Mouse (Mus musculus) lung, postnatal 4 days (tissue): ENCODE data around the gene Slc12a9.

Experiments used
- DNase-seq, 2 experiments: peaks; one replicate each; pipeline ENCODE4 v3.0.0; 2021

Slc12a9 gene

DNA sequence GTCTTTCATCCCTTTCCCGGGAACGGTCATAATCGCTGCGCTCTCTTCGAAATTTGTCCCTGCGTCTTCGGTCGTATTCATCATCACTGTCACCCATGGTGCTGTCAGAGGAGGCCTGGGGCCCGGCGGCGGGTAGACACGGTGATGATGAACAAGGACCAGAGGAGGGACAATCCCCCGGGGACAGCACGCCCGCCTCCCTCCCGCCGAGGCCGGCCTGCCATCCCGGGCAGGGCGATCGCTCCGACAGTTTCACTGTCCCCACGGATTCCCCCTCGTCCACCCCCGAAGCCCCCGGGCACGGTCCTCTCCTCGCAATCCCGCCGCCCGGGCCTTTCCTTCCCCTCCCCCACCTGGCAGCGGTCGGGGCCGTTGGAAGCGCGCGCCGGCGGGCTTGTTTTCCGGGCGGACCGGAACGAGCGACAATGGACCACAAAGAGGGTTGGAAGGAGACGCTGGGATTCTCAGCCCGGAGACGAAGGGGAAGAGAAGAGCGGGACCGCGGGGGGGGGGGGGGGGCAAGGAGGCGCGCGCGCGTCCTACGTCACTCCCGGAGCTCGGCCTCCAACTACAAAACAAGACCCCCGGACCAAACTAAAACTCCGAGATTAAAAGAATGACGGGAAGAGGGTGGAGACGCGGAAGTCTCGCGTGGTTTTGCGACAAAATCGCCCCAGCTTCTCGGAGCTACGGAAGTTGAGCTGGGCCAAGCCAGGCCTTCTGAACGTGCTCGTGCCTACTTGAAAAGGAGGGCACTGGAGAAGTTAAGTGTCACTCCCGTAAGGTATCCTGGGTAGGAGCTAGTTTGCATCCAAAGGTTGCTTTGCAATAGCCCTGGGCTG lies 26.1 kb downstream of the Slc12a9 start, which contains the start of gene Srrt:
Gene Srrt (minus strand): TSS at position 604 of the 842 bp plus-strand sequence.
- DNase-seq = peak; percentile 93 to 96

DNA sequence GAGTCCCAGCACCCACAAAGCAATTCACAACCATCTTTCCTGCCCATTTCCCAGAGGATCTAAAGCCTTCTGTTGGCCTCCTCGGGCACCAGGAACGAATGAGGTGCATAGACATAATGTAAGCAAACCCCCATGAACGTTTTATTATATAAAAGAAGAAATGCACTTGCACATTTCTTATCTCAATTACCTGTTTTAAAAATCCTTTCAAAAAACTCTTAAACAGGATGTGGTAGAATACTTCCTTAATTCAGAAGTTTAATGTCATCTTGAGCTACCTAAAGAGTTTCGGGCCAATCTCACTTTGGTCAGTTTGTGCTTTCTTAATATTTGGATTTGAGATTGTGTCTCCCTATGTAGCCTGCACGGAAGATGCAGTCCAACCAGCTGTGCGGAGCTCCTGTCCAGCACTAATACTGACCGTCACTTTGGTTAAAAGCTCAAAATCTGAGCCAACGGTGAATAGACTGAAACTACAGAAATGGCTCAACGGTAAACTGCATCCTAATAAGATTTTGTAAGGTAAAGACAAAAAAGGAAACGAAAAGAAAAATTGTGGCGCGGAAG lies 26.9 kb downstream of the Slc12a9 start:
- no peak for DNase-seq

DNA sequence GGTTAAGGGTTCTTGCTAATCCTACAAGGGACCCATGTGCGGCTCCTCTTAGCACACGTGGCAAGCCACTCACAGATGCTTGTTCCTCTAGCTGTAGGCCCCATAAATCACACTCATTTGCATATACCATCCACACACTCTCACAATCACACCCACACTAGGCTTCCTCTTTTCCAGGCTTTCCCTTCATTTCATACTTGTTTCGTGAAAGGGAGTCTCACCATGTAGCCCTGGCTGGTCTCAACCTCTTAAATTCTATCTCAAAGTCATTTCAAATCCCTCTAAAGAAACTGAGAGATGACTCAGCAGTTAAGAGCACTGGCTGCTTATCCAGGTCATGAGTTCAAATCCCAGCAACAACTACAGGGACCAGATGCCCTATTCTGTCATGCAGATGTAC lies 27.6 kb downstream of the Slc12a9 start:
- DNase-seq = no peak

DNA sequence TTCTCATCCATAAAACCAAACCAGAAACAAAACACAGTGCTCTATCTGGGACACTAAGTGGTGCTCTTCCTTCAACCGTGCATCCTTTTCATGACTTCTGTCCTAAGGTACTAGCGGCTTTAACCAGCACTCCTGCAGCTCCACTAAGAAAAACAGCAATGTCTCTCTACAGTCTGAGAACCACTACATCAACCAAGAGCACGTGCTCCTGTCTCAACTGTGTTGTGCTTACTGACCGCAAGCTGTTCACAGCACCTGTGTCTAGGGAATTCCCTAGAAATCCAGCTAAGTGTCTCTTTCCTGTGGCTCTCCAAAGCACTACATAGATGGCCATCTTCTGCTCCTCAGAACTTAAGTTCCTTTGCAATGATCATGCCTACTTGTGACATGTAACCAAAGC lies 28.6 kb downstream of the Slc12a9 start:
- DNase-seq = no peak

DNA sequence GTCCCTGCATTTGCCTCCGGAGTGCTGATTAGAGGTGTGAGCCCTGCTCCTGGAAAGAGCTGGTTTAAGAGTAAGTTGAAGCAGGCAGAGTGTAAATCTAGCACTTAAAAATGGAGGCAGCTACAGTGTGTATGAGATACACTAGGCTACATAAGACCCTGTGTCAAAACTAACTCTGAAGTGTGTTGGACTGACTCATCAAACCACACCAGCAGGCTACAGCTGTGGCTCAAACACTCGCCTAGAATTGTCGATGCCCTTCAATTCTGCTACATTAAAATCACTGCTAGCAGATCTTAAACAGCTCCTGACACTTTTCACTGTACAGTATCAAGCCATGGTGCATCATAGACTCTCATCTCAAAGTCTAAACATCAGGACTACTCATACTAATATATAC lies 29.2 kb downstream of the Slc12a9 start:
- no peak for DNase-seq

DNA sequence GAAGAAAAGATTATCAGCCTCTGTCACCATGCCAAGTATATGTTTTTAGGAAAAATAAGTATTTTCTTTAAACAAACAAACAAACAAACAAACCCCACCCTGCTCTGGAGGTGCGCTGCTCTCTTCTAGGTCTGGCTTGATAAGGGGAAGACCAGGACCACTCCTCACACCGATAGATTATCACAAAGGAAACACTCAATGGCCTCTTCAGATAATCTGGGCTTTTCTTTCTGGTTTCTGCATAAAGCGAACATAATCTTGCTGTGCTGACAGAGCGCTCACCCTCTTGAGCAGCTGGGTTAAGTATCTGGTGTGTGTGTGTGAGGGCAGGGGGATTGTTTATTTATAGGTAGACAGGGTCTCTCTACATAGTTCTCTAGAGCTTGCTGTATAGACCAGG lies 29.8 kb downstream of the Slc12a9 start:
- DNase-seq = no peak

DNA sequence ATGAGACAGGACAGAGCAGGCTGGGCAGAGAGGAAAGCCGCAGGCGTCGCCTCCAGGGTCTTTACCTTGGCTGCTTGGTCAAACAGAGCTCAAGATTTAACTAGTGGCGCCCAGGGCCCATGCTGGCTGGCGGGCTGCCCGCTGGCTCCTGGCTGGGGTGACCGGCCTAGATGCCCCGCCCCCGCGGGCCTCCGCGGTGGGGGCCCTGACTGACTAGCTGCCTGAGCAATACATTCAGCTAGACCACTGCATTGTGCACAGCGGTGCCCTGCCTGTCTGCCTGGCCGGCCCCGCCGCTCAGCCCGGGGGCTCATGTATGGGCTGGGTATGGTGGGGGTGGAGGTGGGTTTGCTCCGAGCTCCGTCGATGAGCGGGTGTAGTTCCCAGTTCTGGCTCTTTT lies 32.1 kb downstream of the Slc12a9 start:
- DNase-seq = peak in 1 of 2 experiments; percentile 56

DNA sequence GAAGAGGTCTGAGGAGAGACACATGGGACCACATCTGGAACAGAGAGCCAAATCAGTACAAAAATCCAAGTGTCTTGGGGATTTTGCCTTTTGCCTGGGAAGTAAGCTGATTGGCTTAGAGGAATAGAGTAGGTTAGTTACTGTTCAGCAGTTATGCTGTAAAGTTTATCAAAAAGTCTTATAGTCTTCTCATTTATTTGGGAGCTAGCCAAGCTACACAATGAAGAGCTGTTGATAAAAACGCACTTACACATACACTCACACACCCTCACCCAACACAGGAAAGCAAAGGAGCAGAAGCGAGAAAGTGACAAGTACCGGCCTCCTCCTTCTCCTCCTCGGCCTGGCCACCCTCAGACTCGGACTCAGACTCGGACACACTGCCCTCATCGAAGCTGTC lies 34.2 kb downstream of the Slc12a9 start:
- DNase-seq = no peak

DNA sequence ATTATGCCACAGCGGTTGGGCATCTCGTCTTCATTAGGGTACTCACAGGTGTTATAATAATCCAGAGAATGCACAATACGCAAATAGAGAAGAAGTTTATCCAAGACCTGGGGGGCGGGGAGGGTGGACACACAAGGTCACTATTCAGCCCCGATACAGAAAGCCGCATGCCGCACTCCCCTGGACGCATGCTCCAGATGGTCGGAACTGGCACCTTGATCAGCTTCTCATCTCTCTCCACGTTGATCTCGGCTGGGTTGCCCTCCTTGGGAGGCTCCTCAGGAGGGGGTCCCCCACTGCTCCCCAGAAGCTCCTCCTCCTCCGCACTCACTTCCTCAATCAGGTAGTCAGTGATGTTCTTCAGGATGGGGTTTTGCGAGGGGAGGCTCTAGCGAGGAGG lies 36.3 kb downstream of the Slc12a9 start:
- no peak for DNase-seq

DNA sequence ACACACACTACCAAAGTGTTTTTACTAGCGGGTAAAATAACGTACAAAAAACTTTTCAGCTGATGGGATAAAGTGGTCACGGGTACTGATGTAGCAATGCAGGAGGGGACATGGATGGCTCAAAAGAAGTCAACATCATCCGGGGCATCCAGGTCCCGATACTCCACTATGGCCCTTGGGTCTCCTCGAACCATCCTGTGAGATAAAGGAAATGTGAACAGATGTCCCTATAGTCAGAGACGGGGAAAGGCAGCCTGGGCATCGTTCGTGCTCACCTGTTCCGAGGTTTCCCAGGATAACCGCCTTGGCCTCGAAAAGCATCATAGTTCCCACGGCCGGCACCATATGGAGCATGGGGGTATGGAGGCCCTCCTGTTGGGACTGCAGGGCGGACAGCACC lies 37.7 kb downstream of the Slc12a9 start:
- DNase-seq = no peak

DNA sequence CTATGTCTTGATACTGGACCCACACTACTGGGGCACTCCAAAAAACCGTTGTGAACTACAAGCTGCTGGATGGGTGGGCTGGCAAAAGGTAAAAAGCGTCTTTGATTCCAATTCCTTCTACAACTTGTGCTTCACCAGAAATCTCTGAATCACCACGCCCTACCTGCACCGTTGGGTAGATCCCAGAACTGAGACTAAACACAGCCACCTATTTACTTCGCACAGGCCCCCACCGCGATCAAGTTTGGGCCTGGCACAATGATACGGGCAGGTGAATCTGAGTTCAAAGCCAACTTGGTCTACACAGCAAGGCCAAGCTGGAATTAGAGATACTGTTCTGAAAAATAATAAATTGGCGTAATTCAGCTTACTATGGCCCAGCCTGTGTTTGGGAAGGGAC lies 38.1 kb downstream of the Slc12a9 start:
- no peak for DNase-seq

DNA sequence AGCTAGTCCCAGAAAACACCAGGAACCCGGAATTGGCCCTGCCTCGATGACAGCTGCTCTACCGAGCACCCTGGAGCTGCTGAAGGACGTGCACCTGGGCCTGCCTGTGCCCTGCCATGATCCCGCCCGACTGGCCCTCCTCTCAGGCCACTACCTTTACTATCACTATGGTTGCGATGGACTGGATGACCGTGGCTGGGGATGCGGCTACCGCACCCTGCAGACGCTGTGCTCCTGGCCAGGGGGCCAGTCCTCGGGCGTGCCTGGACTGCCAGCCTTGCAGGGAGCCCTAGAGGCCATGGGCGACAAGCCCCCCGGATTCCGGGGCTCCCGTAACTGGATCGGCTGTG lies 38.7 kb downstream of the Slc12a9 start:
- DNase-seq = no peak

DNA sequence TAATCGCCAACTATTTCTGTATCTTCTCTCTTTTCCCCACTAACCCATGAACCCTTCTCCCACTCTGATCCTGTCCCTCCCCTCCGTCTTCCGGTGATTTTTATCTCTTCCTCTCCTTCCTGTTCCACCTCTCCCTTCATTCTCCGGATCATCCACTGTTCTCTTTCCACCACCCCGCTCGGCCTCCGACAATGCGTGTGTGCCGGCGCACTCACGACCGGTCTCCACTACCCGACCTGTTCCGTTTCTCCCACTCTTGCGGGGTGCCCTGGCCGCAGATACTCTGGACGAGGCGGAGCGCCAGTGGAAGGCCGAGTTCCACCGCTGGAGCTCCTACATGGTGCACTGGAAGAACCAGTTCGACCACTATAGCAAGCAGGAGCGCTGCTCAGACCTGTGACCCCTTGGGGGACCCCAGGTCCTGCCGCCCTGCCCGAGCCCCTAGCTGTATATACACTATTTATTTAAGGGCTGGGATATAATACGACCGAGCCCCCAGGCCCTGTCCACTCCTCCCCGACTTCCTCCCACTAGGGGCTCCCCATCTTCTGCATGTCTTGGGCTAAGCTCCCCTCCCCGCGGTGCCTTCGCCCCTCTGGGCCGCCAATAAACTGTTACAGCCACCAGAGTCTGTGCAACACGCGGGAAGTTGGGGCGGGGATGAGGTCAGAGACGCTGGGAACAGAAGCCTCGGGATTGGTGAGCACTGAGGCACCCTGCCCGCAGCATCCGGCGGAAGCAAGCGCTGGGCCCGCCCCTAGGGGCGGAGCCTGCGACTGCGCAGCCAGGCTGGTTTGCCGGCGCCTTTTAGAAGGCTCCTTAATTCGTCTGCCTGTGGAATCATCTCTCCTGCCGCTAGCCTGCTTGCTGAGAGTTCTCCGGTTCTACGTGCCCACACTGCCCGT lies 39.3 kb downstream of the Slc12a9 start, which contains the start of gene Ufsp1:
Gene Ufsp1 (plus strand): TSS at position 791 of the 905 bp plus-strand sequence.
- DNase-seq = peak; percentile 96 to 97

DNA sequence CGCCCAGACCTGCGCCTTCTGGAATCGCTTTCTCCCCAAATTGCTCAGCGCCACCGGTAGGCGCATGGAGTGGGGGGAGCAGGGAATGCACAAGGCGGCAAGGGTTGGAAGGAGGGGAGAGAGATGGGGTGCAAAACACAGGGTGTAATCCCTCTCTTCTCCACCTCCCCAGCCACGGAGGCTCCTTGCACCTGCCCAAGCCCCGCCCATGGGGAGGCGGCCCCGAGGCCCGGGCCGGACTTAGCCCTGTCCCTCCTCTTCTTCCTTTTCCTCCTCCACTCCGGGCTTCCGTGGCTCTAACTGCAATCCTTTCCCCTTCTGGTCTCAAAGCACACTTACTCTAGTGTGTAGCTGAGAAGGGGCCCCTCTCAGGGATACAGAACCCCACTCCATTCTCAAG lies 40.1 kb downstream of the Slc12a9 start:
- peak; percentile 85 to 87 for DNase-seq

DNA sequence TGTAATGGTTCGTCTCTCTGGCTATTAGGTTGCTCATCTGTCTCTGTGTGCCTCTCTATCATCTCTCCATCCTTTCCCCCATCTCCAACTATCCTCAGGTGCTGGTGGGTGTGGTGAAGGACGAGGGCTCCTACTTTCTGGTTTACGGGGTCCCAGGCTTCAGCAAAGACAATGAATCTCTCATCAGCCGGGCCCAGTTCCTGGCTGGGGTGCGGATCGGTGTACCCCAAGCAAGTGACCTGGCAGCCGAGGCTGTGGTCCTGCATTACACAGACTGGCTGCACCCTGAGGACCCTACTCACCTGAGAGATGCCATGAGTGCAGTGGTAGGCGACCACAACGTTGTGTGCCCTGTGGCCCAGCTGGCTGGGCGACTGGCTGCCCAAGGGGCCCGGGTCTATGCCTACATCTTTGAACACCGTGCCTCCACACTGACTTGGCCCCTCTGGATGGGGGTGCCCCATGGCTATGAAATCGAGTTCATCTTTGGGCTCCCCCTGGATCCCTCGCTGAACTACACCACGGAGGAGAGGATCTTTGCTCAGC lies 41.9 kb downstream of the Slc12a9 start:
- DNase-seq = no peak

DNA sequence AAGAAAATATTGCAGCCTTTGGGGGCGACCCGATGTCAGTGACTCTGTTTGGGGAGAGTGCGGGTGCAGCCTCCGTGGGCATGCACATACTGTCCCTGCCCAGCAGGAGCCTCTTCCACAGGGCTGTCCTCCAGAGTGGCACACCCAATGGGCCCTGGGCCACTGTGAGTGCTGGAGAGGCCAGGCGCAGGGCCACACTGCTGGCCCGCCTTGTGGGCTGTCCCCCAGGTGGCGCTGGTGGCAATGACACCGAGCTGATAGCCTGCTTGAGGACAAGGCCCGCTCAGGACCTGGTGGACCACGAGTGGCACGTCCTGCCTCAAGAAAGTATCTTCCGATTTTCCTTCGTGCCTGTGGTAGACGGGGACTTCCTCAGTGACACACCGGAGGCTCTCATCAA lies 42.7 kb downstream of the Slc12a9 start:
- DNase-seq = peak; percentile 80 to 81

DNA sequence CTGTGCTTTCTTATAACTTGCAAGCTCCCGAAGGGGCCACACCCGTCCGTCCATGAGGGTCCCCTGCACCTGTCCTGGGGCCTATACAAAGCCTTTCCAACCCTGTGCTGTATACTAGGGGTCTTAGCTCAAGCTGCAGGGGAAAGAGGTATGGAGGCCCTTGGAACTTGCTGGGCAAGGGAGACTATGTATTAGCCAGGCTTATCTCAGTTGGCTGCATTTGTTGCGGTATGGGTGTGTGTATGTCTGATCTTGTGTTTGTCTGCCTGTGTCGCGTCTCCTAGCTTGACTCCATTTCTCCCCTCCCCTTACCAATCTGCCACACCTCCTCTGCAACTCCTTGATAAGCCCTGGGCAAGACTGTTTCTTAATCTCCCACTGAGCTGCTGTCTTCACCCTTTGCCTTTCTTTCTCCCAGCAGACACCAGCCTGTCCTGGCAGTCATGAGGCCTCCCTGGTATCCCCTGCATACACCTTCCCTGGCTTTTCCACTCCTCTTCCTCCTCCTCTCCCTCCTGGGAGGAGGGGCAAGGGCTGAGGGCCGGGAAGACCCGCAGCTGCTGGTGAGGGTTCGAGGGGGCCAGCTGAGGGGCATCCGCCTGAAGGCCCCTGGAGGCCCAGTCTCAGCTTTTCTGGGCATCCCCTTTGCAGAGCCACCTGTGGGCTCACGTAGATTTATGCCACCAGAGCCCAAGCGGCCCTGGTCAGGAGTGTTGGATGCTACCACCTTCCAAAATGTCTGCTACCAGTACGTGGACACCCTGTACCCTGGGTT lies 43.6 kb downstream of the Slc12a9 start:
- no peak for DNase-seq

DNA sequence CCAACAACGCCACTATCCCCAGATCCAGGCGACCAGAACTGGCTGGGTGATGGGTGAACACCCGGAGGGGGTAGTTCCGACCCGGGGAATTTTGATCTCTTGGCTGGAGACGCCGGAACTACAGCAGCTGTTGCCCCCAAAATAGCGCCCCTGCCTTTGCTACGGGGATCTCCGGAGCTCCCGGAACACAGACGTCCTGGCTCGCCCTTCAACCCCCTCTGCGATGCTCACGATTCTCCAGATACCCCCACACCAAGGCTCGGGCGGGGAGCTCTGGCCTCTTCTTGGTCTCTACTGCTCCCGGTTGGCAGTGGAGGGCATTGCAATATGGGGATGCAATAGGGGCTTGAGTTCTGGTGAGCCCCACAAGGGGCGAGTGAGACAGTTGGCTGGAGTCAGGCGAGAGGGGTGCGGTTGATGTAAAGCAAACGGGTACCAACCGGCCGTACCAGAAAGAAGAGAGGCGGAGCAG lies 44.4 kb downstream of the Slc12a9 start:
- DNase-seq = peak; percentile 52 to 54

DNA sequence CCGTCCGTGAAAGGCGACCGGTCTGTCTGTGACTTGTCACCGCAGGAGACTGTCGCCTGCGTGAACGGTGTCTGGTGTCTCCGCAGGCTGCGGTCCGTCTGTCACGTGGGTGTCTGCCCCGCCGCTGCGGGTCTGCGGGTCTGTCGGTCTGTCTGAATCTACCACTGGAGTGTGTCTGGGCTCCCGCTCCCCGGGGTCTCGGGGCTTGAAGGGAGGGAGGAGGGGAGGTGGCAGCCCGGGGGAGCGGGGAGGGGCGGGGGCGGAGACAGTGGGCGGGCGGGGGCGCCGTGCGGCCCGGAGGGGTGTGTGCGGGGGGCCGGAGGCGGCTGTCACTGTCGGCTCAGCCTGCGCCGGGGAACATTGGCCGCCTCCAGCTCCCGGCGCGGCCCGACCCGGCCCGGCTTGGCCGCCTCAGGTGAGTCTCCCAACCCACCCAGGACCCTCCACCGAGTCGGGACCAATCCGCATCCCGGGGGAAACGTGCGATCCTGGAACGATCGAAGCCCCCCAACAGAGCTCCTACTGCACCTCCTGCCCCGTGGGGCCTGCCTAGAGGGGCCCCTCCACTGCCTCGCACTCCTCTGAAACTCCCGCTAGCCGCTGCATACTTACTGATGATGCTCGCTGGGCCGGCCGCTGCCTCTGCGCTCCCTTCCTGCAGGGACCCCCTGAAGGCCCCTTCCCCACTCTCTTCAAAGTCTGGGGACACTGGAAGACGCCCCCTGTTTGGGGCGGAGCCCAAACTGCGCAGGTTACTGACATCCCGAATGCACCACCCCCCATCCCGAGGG lies 45.2 kb downstream of the Slc12a9 start:
- DNase-seq = no peak

DNA sequence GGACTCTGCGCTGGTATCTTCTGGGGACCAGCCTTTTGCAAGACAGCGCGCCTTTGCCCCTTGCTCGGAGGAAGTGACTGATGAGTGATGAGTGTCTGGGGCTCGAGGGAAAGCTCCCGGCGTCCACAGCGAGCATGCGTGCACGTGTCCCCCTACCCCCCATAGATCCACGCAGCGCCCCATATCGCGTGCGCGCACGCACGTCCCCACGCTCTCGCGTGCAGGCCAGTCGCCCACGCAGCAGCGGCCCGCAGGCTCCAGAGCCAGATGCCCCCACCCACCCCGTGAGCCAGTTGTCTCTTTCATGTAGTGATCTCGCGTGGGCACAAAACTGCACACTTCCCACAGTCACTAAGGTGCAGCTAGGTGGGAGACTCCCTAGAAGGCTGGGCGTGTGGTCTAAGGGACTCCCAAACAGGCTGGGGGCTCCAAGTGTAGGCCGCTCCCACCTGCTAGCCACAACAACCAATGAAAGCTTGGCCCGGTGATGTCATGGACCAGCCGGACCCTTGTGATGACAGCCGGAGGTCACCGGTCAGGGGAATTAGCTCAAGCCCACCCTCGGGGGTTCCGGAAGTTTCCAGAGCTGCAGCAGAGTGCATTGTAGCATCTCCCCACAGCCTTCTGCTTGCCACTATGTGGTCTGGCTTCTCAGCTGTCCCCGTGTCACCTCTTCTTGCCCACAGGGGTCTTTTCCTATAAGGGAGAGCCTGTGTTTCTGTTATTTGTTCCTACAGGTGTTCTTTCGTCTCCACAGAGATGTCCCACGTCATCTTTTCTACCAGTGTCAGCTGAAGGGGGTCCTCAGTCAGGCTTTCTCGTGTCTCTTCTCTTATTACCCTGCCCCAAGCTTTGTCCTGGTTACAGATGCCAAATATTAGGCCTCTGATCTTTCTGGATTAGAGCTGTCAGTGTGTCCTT lies 46.1 kb downstream of the Slc12a9 start, which contains the start of gene Ache:
Gene Ache (plus strand): TSS at position 488 of the 921 bp plus-strand sequence.
- no peak for DNase-seq
